Mouse (Mus musculus): ENCODE measurements at regions not wholly inside any gene's neighbourhood (a gene's known extent, or its start where the extent isn't known, plus 50 kb on each side); places are given as distances from the start of the nearest gene placed in this dataset.

- no peak overlapping the region for H3K27ac ChIP-seq (ENCODE audit: insufficient read depth, low read length)
- H3K4me3 ChIP-seq (replicated peaks; ENCODE audit: insufficient read depth, low read depth, low read length) = no peak overlapping the region
- no peaks in the 10 kb centered on the region for H3K4me1 ChIP-seq (ENCODE audit: control insufficient read depth, insufficient read depth, low read length)
- WGBS = 56% methylated on average over 4 of the region's 4 CpGs
- TF ChIP-seq POLR2A (IDR thresholded peaks at IDR 0.05; ENCODE audit: borderline replicate concordance, insufficient read depth, low read length) (no peak), CTCF (IDR thresholded peaks at IDR 0.05; ENCODE audit: borderline replicate concordance, insufficient read depth, low read depth, low read length) (no peak)
- no peak for DNase-seq
- no peaks in the 10 kb centered on the region for H3K27me3 ChIP-seq (ENCODE audit: control insufficient read depth, insufficient read depth, low read length)
These were observed 226.4 kb upstream of the Adamts16 start for GRCm38 (mm10) chr13:71068011-71068410.

GRCm38 (mm10) chr13:71065568-71065967 lies 224.0 kb upstream of the Adamts16 start:
- Histone ChIP-seq H3K27ac (ENCODE audit: insufficient read depth, low read length) (no peak overlapping the region), H3K27me3 (ENCODE audit: control insufficient read depth, insufficient read depth, low read length) (no peaks in the 10 kb centered on the region), H3K4me3 (replicated peaks; ENCODE audit: insufficient read depth, low read depth, low read length) (no peak overlapping the region), H3K4me1 (ENCODE audit: control insufficient read depth, insufficient read depth, low read length) (no peaks in the 10 kb centered on the region)
- TF ChIP-seq POLR2A (IDR thresholded peaks at IDR 0.05; ENCODE audit: borderline replicate concordance, insufficient read depth, low read length) (no peak), CTCF (IDR thresholded peaks at IDR 0.05; ENCODE audit: borderline replicate concordance, insufficient read depth, low read depth, low read length) (no peak)
- WGBS = 85% methylated on average over 1 of the region's 1 CpGs
- DNase-seq = no peak

GRCm38 (mm10) chr13:71064590-71065307 lies 223.1 kb upstream of the Adamts16 start:
- WGBS = 83% methylated on average over 8 of the region's 8 CpGs
- no peak overlapping the region for H3K4me3 ChIP-seq (replicated peaks; ENCODE audit: insufficient read depth, low read depth, low read length)
- no peaks in the 10 kb centered on the region for H3K27me3 ChIP-seq (ENCODE audit: control insufficient read depth, insufficient read depth, low read length)
- TF ChIP-seq CTCF (IDR thresholded peaks at IDR 0.05; ENCODE audit: borderline replicate concordance, insufficient read depth, low read depth, low read length) (no peak), POLR2A (IDR thresholded peaks at IDR 0.05; ENCODE audit: borderline replicate concordance, insufficient read depth, low read length) (no peak)
- no peak overlapping the region for H3K27ac ChIP-seq (ENCODE audit: insufficient read depth, low read length)
- DNase-seq = no peak
- H3K4me1 ChIP-seq (ENCODE audit: control insufficient read depth, insufficient read depth, low read length) = no peaks in the 10 kb centered on the region

GRCm38 (mm10) chr13:71053361-71054264 lies 212.0 kb upstream of the Adamts16 start:
- no peaks in the 10 kb centered on the region for H3K27me3 ChIP-seq (ENCODE audit: control insufficient read depth, insufficient read depth, low read length)
- H3K27ac ChIP-seq (ENCODE audit: insufficient read depth, low read length) = no peak overlapping the region
- H3K4me1 ChIP-seq (ENCODE audit: control insufficient read depth, insufficient read depth, low read length) = no peaks in the 10 kb centered on the region
- 26% methylated on average over 21 of the region's 21 CpGs for WGBS
- peak; percentile 9 to 10 for DNase-seq
- no peak overlapping the region for H3K4me3 ChIP-seq (replicated peaks; ENCODE audit: insufficient read depth, low read depth, low read length)
- TF ChIP-seq POLR2A (IDR thresholded peaks at IDR 0.05; ENCODE audit: borderline replicate concordance, insufficient read depth, low read length) (no peak), CTCF (IDR thresholded peaks at IDR 0.05; ENCODE audit: borderline replicate concordance, insufficient read depth, low read depth, low read length) (no peak)

DNA sequence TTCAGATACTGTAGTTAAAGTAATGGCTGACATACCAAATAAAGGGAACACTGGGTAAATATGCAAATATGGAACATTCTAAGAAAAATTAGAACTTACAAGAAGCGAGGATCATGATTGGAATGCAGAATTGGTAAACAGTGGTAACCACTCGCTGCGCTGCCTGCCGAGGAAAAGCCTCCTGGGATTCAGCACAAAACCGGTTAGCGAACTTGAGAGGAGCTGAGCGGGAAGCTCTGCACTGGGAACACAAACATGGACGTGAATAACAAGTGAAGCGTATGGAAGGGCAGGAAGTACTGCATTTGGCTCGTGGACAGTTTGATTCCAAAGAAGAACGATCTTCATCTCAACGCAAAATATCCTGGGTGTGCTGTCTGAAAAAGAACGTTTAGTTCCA lies 209.0 kb upstream of the Adamts16 start:
- Histone ChIP-seq H3K4me1 (ENCODE audit: control insufficient read depth, insufficient read depth, low read length) (no peaks in the 10 kb centered on the region), H3K4me3 (replicated peaks; ENCODE audit: insufficient read depth, low read depth, low read length) (no peak overlapping the region), H3K27ac (ENCODE audit: insufficient read depth, low read length) (no peak overlapping the region), H3K27me3 (ENCODE audit: control insufficient read depth, insufficient read depth, low read length) (no peaks in the 10 kb centered on the region)
- no peak for TF ChIP-seq POLR2A (IDR thresholded peaks at IDR 0.05; ENCODE audit: borderline replicate concordance, insufficient read depth, low read length)
- TF ChIP-seq CTCF (IDR thresholded peaks at IDR 0.05; ENCODE audit: borderline replicate concordance, insufficient read depth, low read depth, low read length) = no peak
- DNase-seq = no peak
- 29% methylated on average over 13 of the region's 13 CpGs for WGBS

DNA sequence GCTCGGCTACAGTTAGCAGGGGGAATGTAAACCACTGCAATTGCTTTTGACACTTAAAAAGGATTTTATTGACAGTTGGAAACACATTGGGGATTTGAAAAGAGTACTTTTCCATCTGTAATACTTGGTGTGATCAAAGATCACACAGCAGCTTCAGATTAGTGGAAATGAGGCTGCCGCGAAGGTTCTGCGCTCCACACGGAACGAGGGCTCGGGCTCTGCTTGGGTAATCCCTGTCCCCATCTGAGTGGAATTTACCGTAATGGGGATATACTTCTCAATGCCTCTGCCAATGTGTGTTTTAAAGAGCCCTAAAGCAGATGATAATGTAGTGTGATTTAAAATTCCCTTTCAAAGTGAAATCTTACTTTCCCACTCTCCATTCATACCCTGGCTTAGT lies 194.4 kb upstream of the Adamts16 start:
- 93% methylated on average over 8 of the region's 8 CpGs for WGBS
- DNase-seq = no peak
- Histone ChIP-seq H3K4me3 (replicated peaks; ENCODE audit: insufficient read depth, low read depth, low read length) (no peak overlapping the region), H3K4me1 (ENCODE audit: control insufficient read depth, insufficient read depth, low read length) (no peaks in the 10 kb centered on the region), H3K27me3 (ENCODE audit: control insufficient read depth, insufficient read depth, low read length) (no peaks in the 10 kb centered on the region), H3K27ac (ENCODE audit: insufficient read depth, low read length) (no peak overlapping the region)
- TF ChIP-seq CTCF (IDR thresholded peaks at IDR 0.05; ENCODE audit: borderline replicate concordance, insufficient read depth, low read depth, low read length) = no peak
- no peak for TF ChIP-seq POLR2A (IDR thresholded peaks at IDR 0.05; ENCODE audit: borderline replicate concordance, insufficient read depth, low read length)

DNA sequence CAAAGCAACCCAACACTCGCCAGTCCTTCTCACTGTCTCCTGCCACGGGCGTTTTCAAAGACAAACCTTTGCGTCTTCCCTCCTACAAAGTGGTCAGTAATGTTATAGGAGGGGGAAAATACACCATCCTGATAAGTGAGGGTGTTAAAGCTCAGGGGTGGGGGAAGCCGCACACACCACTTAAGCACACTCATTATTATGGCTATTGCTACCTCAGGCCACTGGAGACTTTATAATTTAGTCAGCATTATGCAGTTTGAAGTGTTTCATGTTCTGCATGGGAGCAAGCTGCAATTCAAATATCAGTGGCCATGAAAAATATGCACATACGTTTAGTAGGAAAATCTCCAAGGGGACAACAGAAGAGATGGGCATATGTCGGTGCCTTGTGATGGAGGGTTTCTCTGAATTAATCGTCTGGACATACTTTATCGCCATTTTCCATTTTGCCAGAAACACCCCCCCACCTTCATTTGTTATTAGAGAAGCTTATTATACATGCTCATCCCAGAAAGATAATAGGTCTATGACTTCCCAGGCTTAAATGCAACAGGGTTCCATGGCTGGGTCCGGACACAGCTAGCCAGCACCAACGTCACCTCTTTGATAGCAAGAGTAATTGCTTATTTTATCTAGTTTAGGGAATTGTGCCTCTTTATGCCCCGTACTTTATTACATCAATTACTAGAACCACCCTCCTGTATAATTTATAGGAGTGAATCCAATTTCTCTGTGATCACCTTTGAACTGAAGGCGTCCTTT lies 193.5 kb upstream of the Adamts16 start:
- WGBS = 44% methylated on average over 13 of the region's 13 CpGs
- TF ChIP-seq POLR2A (IDR thresholded peaks at IDR 0.05; ENCODE audit: borderline replicate concordance, insufficient read depth, low read length) = no peak
- no peak for TF ChIP-seq CTCF (IDR thresholded peaks at IDR 0.05; ENCODE audit: borderline replicate concordance, insufficient read depth, low read depth, low read length)
- Histone ChIP-seq H3K27me3 (ENCODE audit: control insufficient read depth, insufficient read depth, low read length) (no peaks in the 10 kb centered on the region), H3K4me3 (replicated peaks; ENCODE audit: insufficient read depth, low read depth, low read length) (no peak overlapping the region), H3K4me1 (ENCODE audit: control insufficient read depth, insufficient read depth, low read length) (no peaks in the 10 kb centered on the region), H3K27ac (ENCODE audit: insufficient read depth, low read length) (no peak overlapping the region)
- no peak for DNase-seq
